Mouse (Mus musculus): ENCODE data around the gene Otub2.

- no peak for TF ChIP-seq POLR2A (IDR thresholded peaks at IDR 0.05; ENCODE audit: borderline replicate concordance, control insufficient read depth, low read depth, low read length)
- TF ChIP-seq CTCF (IDR thresholded peaks at IDR 0.05; ENCODE audit: control insufficient read depth, insufficient read depth, low read length), result no peak
Measured at GRCm38 (mm10) chr12:103434861-103435260, 46.4 kb downstream of the Otub2 start.
